Mouse (Mus musculus) bone marrow macrophage, adult 2 months (primary cell): ENCODE data around the gene Calm2. TPM values are rescaled to one million over a fixed set of nuclear protein-coding genes. Genes with fewer than 3 reads are reported as not detected.

Source experiments
- H3K27ac ChIP-seq: 2 replicates; pipeline ENCODE4 v1.5.1; 2012; ENCODE audit warnings: low read depth, low read length; ENCODE audit not compliant: insufficient read depth
- H3K4me1 ChIP-seq: 2 replicates; pipeline ENCODE4 v1.6.1; 2012; ENCODE audit warnings: low read length; ENCODE audit not compliant: control insufficient read depth, insufficient read depth
- H3K4me3 ChIP-seq: 2 replicates; pipeline ENCODE4 v1.5.1; 2012; ENCODE audit warnings: mild to moderate bottlenecking, low read length, moderate library complexity; ENCODE audit not compliant: insufficient read depth
- CTCF ChIP-seq: IDR thresholded peaks from 2 replicates; pipeline ENCODE4 v1.5.1; 2012; ENCODE audit warnings: low read depth, mild to moderate bottlenecking, low read length, moderate library complexity
- POLR2A ChIP-seq: IDR thresholded peaks from 2 replicates; pipeline ENCODE4 v1.6.1; 2012; ENCODE audit warnings: mild to moderate bottlenecking, low read depth, low read length, borderline replicate concordance
- polyA plus RNA-seq: library from polyadenylated mRNA; stranded (reverse); fragments of >200 nt; gene quantifications from 2 replicates; pipeline ENCODE4 v1.2.4, GENCODE M21; 2012; ENCODE audit not compliant: missing spikeins, insufficient read depth, insufficient read length

Gene Calm2
- polyA plus RNA-seq = 938 and 1,004 TPM in 2 replicates

DNA sequence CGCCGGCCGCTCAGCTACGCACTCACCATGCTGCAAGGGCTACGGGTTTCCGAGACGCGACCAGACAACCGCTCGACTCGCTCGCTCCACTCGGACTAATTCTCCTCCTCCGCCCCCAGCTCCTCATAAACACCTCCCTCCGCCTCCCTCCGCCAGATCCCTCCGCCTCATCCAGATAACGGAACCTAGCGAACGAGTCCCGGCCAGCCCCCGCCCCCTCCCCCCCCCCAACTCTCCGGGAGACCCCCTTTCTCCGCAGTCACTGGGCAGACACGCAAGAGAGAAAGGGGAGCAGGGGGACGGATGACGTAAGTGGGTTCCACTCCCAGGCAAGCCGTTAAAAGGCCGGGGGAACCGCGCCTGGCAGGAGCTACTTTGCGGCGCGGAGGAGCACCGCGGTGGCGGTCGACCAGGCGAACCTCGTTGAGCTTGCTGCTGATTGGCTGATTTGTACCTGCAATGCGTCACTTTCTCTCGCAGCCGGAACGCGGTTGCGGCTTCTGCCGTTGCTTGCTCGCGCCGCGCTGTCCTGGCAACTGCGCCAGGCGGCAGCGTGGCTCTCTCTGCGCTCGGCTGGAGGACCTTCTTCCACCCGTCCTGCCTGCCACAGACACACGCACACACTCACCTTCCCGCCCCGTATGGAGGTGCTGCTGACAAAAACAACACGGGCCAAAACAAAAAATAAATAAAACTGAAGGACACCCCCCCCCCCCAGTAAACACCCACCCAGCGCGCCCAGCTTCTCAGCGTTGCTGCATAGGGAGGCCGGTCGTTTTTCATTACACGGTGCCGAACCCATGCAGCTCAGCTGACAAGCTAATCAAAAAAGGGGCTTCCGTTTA, at the start of gene Calm2:
Gene Calm2, minus strand, starts transcription at position 169 of the 845 bp plus-strand sequence.
- Histone ChIP-seq H3K4me1 (peaks cover 18% of the 10 kb centered on the region), H3K4me3 (peak within 1 kb of the TSS; percentile 94), H3K27ac (peak within 1 kb of the TSS; percentile 84)
- TF ChIP-seq POLR2A (peak; percentile 99), CTCF (no peak)

DNA sequence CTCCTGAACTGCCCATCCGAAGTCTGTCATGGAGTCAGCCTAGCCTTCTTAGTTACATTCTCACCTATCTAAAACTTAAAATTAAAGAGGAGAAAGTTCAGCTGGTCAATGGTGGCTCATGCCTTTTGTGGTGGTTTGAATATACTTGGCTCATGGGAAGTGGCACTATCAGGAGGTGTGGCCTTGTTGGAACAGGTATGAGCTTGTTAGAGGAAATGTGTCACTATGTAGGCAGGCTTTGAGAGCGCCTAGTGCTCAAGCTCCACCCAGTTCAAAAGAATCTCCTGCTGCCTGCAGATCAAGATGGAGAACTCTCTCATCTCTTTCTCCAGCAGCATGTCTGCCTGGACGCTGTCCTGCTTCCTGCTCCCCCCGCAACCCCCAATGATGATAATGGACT, 48.8 kb upstream of the Calm2 start:
- TF ChIP-seq POLR2A = no peak
- no peak for TF ChIP-seq CTCF
- no peak overlapping the region for H3K27ac ChIP-seq
- no peak overlapping the region for H3K4me3 ChIP-seq
- H3K4me1 ChIP-seq = no peaks in the 10 kb centered on the region

DNA sequence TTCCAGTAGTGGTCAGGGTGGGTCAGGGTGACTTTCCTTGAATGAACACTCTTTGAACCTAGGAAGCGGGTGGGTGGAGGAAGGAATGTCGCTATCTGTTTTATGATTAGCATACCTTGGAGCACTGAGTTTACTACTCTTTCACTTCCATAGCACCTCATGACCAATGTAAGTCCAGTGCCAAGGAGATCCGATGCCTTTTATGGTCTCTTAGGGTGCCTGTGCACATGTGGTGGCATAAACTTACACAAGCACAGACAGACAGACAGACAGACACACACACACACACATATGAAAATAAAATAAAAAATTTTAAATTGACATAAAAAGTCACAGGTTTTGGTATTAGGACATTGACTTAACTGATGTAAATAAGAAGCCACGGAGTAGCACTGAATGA, 47.6 kb upstream of the Calm2 start:
- Histone ChIP-seq H3K27ac (no peak overlapping the region), H3K4me1 (no peaks in the 10 kb centered on the region), H3K4me3 (no peak overlapping the region)
- TF ChIP-seq POLR2A (no peak), CTCF (no peak)

DNA sequence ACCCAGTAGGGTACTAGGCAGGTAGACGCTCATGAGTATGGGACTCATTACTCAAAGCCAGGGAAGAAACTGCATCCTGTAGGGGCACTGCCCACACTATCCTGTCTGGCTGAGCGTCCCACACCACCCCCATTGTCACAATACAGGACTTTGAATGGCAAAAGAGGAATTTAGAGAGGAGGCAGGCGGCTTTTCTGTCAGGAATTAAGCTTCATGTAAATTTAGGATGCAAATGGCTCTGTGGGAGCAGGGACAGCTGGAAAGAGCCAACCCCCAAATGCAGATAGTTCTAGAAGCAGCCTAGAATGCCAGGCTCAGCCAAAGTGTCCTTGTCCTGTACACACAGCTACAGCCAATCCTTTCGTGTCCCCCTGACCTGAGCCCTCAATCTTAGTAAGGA, 45.6 kb upstream of the Calm2 start:
- TF ChIP-seq POLR2A = no peak
- TF ChIP-seq CTCF = no peak
- Histone ChIP-seq H3K4me3 (no peak overlapping the region), H3K27ac (no peak overlapping the region), H3K4me1 (no peaks in the 10 kb centered on the region)

DNA sequence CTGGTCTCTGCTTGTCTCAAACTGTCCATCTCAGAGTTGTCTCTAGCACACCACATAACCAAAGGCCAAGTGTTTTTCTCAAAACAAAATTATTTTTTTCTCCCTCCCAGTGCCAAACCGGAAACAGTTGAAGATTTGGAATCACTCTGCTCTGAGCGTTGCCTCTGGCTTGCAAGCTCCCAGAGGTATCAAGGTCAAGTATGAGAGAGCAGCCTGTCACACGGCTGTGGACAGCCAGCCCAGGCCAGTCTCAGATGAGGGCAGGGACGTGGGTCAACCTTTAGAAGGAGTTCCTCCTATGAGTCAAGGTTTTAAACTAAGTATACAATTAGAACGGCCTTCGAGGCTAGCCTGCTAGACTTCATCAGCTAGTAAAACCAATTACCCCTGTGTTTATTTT, 43.6 kb upstream of the Calm2 start:
- TF ChIP-seq CTCF (no peak), POLR2A (no peak)
- Histone ChIP-seq H3K4me3 (no peak overlapping the region), H3K27ac (no peak overlapping the region)

DNA sequence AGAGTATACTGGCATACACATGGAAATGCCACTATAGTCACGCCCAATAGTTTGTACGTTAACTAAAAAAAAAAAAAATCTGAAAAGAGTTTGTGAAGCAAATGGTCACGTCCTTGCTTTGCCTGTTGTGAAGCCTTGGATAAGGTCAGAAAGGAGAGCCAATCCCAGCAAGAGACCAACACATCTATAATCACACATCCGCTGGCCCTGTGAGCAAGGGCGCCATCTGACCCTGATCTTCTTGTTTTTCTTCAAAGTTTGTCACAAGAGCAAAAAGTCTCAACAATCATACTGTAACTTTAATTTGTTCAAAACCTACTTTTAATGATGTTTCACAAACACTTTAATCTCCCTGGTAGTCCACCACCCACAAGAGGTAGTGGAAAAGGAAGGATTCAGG, 39.0 kb upstream of the Calm2 start:
- TF ChIP-seq CTCF = no peak
- TF ChIP-seq POLR2A = no peak
- Histone ChIP-seq H3K27ac (no peak overlapping the region), H3K4me1 (no peaks in the 10 kb centered on the region), H3K4me3 (no peak overlapping the region)

More for the DNA sequence above, 43.6 kb upstream of the Calm2 start:
- no peaks in the 10 kb centered on the region for H3K4me1 ChIP-seq

DNA sequence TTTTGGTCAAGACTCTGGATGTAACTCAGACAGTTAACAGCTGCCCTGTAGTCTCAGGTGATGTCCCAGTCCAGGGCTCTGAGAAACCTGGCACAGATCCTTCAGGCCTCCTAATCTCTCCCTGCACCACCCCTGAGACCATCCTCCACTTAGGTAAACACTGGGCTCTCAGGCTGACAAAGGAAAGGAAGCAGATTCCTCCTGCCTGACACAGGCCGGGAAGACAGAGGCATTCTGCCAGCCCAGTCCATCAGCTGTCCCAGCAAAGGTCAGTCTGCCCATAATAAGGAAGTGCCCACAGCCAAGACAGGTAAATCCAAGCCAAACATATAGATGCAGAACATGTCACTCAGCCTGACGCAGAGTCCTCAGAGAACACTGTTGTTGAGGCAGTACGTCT, 36.1 kb upstream of the Calm2 start:
- Histone ChIP-seq H3K4me1 (no peaks in the 10 kb centered on the region), H3K27ac (no peak overlapping the region), H3K4me3 (no peak overlapping the region)
- no peak for TF ChIP-seq POLR2A
- TF ChIP-seq CTCF = no peak

DNA sequence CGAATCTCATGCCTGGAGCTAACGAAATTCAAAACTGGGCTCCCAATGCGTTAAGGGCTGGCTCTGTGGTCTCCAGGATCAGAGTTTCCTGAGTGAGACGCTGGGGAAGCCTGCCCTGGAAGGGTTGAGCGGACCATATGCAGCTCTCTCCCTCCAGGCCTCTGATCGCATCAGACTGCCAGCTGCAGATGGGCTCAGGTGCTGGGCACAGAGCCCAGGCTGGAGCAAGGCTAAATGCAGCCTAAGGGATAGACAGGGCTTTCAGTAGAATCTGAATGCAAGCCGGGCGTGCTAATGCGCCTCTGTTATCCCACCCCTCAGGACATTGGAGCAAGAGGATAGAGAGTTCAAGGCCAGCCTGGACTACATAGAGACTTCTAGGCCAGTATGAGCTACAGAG, 31.8 kb upstream of the Calm2 start:
- Histone ChIP-seq H3K27ac (no peak overlapping the region), H3K4me1 (peaks cover 9% of the 10 kb centered on the region; the same call in 1 of the 2 replicates), H3K4me3 (no peak overlapping the region)
- TF ChIP-seq CTCF (no peak), POLR2A (no peak)

DNA sequence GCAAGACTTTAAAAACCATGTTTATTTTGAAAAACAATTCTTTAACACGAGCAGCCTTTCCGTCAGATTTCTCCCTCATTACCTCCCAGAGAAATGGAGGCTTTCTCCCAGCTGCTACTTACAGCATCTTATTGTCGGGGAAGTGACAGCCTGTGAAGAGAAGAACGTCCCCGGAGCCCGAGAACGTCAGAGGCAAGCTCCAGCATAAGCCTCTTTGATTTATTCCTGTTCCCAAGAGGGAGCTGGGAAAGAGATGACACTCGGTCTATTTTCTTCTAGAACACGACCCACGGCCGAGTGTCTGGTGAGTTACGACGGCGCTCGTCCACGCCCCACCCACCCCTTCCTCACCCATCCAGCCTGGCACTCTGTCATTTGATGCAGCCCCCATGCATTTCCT, 30.9 kb upstream of the Calm2 start:
- TF ChIP-seq POLR2A (no peak), CTCF (no peak)
- Histone ChIP-seq H3K4me3 (no peak overlapping the region), H3K27ac (no peak overlapping the region), H3K4me1 (peaks cover 9% of the 10 kb centered on the region; the same call in 1 of the 2 replicates)

DNA sequence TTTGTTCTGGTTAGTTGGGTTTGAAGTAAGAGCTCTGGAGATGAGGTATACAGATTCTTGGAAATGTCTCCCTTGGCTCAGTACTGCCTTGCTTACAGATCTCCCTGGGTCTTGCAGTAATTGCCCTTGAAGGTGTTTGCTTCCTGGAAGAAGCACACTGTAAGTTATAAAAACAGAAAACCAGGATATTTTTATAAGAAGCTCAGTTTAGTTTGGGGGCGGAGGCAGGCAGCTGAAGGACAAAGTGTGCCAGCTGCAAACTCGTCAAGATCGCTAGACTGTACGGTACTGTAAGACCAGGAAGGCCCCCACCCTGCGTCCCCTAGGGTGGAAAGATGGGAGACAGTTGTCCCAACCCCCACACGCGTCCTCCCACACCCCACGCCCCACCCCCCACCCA, 28.6 kb upstream of the Calm2 start:
- no peak overlapping the region for H3K4me3 ChIP-seq
- TF ChIP-seq POLR2A = no peak
- no peak for TF ChIP-seq CTCF
- H3K27ac ChIP-seq = no peak overlapping the region

More for the DNA sequence above, 28.6 kb upstream of the Calm2 start:
- H3K4me1 ChIP-seq = peaks cover 9% of the 10 kb centered on the region; the same call in 1 of the 2 replicates
